17 mouse cellular contexts compared by ENCODE assay signal in genomic region chr12:99544262-99545128, GRCm38 (mm10). TPM values are rescaled to one million over a fixed set of nuclear protein-coding genes. Genes with fewer than 3 reads are reported as not detected.
DNase-seq lines count a peak whose midpoint lies in the region; ATAC-seq lines count a peak whose summit lies in the region.
"Had no signal": no experiment of that assay in that cellular context is flagged by ENCODE, and none has a peak within 500 bp of the region (broad histone marks: within the 10 kb centered on the region; RNA-seq: fewer than 3 reads in every experiment).

No protein-coding gene starts in this region.

- H3K4me2 ChIP-seq in heart, embryonic 12.5 days, result peak overlapping the region; percentile 46
- 0 out of 2 replicates have a peak overlapping the region, but pooled peaks have one; percentile 15 for H3K4me2 ChIP-seq in liver, embryonic 15.5 days
- H3K4me2 ChIP-seq: embryonic facial prominence, embryonic 13.5 days; forebrain, embryonic 12.5 days; lung, embryonic 14.5 days; midbrain, embryonic 11.5 days had no signal

- no peak overlapping the region for H3K9ac ChIP-seq in heart, embryonic 12.5 days
- H3K9ac ChIP-seq in liver, embryonic 15.5 days, result no peak overlapping the region
- H3K9ac ChIP-seq: embryonic facial prominence, embryonic 13.5 days; forebrain, embryonic 12.5 days; lung, embryonic 14.5 days had no signal

- H3K9me3 ChIP-seq in heart, embryonic 12.5 days (replicated peaks), result no peaks in the 10 kb centered on the region
- no peaks in the 10 kb centered on the region for H3K9me3 ChIP-seq in liver, embryonic 15.5 days (replicated peaks)
- no peaks in the 10 kb centered on the region for H3K9me3 ChIP-seq in forebrain, embryonic 10.5 days
- H3K9me3 ChIP-seq: embryonic facial prominence, embryonic 13.5 days had no signal

- DNase-seq in heart, adult 9 months (ENCODE audit: low spot score in 2 of 2), result no peak
- DNase-seq in testis, postnatal 10 days (ENCODE audit: low spot score), result peak; percentile 25
- no peak for DNase-seq in testis, postnatal 14 days (ENCODE audit: low spot score)
- no peak for DNase-seq in forebrain, embryonic 10.5 days (ENCODE audit: extremely low spot score, low spot score)
- DNase-seq in frontal cortex, postnatal 10 days (ENCODE audit: low spot score in 2 of 2), result no peak
- DNase-seq in neural tube, embryonic 10.5 days (ENCODE audit: extremely low spot score, low spot score), result no peak
- DNase-seq: adrenal gland, adult 2 months; cerebellum, postnatal 36 days; left cerebral cortex, postnatal 4 days; lung, embryonic 14.5 days had no signal

- no peak overlapping the region for H3K4me3 ChIP-seq in heart, embryonic 12.5 days
- no peak overlapping the region for H3K4me3 ChIP-seq in liver, embryonic 15.5 days (replicated peaks)
- H3K4me3 ChIP-seq in forebrain, embryonic 10.5 days, result no peak overlapping the region
- H3K4me3 ChIP-seq: embryonic facial prominence, embryonic 13.5 days; forebrain, embryonic 12.5 days had no signal

- no peak for ATAC-seq in heart, embryonic 12.5 days (ENCODE audit: insufficient number of reproducible peaks, low FRiP score)
- ATAC-seq in liver, embryonic 15.5 days (ENCODE audit: insufficient read depth), result no peak
- ATAC-seq: hindbrain, embryonic 16.5 days had no signal

- H3K4me1 ChIP-seq in heart, embryonic 12.5 days (replicated peaks), result peaks cover 17% of the 10 kb centered on the region
- H3K4me1 ChIP-seq in liver, embryonic 15.5 days (replicated peaks), result peaks cover 18% of the 10 kb centered on the region
- H3K4me1 ChIP-seq in forebrain, embryonic 10.5 days, result peaks cover 4% of the 10 kb centered on the region; the same call in 1 of the 2 replicates
- H3K4me1 ChIP-seq: embryonic facial prominence, embryonic 13.5 days; forebrain, embryonic 12.5 days had no signal

- H3K27me3 ChIP-seq in heart, embryonic 12.5 days (replicated peaks), result no peaks in the 10 kb centered on the region
- H3K27me3 ChIP-seq in liver, embryonic 15.5 days, result no peaks in the 10 kb centered on the region
- no peaks in the 10 kb centered on the region for H3K27me3 ChIP-seq in forebrain, embryonic 10.5 days (ENCODE audit: poor library complexity, severe bottlenecking)
- H3K27me3 ChIP-seq: embryonic facial prominence, embryonic 13.5 days; forebrain, embryonic 12.5 days had no signal

- no peaks in the 10 kb centered on the region for H3K36me3 ChIP-seq in heart, embryonic 12.5 days
- H3K36me3 ChIP-seq in liver, embryonic 15.5 days (replicated peaks), result no peaks in the 10 kb centered on the region
- peaks cover 7% of the 10 kb centered on the region for H3K36me3 ChIP-seq in forebrain, embryonic 10.5 days (replicated peaks)

- WGBS in heart, embryonic 12.5 days, result 62% methylated on average over 15 of the region's 15 CpGs
- WGBS in liver, embryonic 15.5 days (ENCODE audit: insufficient replicate concordance), result 33% methylated on average over 15 of the region's 15 CpGs
- 95% methylated on average over 15 of the region's 15 CpGs for WGBS in forebrain, embryonic 10.5 days

- no peak overlapping the region for H3K27ac ChIP-seq in heart, embryonic 12.5 days (ENCODE audit: poor library complexity, severe bottlenecking)
- no peak overlapping the region for H3K27ac ChIP-seq in liver, embryonic 15.5 days (replicated peaks)
- H3K27ac ChIP-seq in forebrain, embryonic 10.5 days, result no peak overlapping the region
- H3K27ac ChIP-seq: embryonic facial prominence, embryonic 13.5 days; forebrain, embryonic 12.5 days; kidney, postnatal 0 days had no signal

RNA-seq across cellular contexts. Expression of gene Foxn3, which starts 18.9 kb away (rescaled TPM):
- polyA plus RNA-seq in heart, embryonic 12.5 days (2016; fragmentation: Nextera tagmentation; extraction: Ambion mirVana), result 66.2 and 69.1 TPM in 2 replicates
- polyA plus RNA-seq in liver, embryonic 15.5 days (2015; fragmentation: Nextera tagmentation; extraction: Ambion mirVana), result 18.6 and 19.8 TPM in 2 replicates
- 46.4 and 47.3 TPM in 2 replicates for polyA plus RNA-seq in forebrain, embryonic 10.5 days (2016; fragmentation: Nextera tagmentation; extraction: Ambion mirVana)
